Mouse (Mus musculus) left cerebral cortex, postnatal 36 days (tissue): ENCODE data around the gene Olfr710. TPM values are rescaled to one million over a fixed set of nuclear protein-coding genes. Genes with fewer than 3 reads are reported as not detected.
"Not testable (repeated sequence)": the region's sequence is repeated elsewhere in the genome, so short reads cannot be mapped to it uniquely, and the experiment has no call there.

Source experiments
- DNase-seq, 2 experiments: peaks; one replicate each; pipeline ENCODE4 v3.0.0; 2021 to 2022; ENCODE audit warnings: low spot score in 2 of 2, mixed read lengths in 1 of 2
- intact Hi-C: fragments of 180-260 bp; cut with DNase I; formaldehyde crosslinking; loops from one replicate; pipeline ENCODE4 v1.15.1; 2025
- total RNA-seq, 2 experiments: library from RNA; stranded (reverse); gene quantifications; 2 replicates each; pipeline ENCODE4 v1.2.3; 2021

Gene Olfr710
- not detected for total RNA-seq

DNA sequence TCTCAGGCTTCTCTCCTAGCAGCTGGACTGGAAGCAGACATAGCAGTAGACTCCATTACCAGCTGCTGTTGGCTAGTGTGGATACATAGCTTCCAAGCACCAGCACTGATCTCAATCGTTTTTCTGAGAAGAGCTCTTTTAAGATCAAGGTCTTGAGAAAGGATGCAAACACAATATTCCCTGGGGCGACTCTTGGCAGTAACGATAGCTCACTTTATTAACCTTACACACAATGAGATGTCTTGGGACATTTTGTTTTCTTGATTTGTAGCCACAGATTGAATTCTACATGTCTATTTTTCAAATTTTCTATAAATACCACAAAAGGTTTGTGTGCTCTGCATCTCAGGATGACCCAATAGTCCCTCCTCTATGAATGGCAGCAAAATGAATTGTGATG, at the start of gene Olfr710:
TSS of gene Olfr710 (minus strand) at position 101 of the 400 bp plus-strand sequence.
- no peak for DNase-seq
- intact Hi-C loops = no loop called here

DNA sequence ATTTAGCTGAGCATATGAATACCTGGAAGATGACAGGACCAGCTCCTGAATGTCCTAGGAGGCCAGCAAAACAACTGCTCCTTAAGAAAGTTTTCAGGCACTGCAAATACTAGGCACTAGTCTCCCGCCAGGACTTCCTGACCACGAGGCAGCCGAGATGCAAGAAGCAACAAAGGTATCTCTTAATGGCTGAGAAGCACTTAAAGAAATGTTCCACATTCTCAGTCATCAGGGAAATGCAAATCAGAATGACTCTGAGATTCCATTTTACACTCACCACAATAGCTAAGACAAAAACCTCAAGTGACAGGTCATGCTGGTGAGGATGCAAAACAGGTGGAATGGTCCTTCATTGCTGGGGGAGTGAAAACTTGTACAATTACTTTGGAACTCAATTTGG, 37.1 kb upstream of the Olfr710 start:
- DNase-seq = no peak
- intact Hi-C loops = no loop called here

DNA sequence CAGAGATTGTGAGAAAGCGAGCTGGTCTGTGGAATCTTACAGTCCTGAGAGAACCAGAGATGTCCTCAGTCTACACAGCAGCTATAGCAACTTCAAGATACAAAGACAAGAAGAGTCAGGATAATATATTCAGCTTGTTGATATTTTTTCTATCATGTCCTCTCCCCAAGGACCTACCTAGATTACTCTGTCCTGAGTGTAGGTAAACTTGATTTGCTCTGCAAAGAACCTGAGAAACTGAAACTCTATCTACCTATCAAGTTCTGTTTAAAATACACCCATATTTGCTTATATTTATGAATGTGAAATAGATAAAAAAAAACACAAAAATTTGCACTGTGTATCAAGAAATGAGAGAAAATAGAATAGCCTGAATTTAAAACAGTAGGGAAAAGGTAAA, 27.2 kb upstream of the Olfr710 start, which contains the start of gene Olfr711:
TSS of gene Olfr711 (minus strand) at position 101 of the 400 bp plus-strand sequence.
- DNase-seq = no peak
- intact Hi-C loops = no loop called here

DNA sequence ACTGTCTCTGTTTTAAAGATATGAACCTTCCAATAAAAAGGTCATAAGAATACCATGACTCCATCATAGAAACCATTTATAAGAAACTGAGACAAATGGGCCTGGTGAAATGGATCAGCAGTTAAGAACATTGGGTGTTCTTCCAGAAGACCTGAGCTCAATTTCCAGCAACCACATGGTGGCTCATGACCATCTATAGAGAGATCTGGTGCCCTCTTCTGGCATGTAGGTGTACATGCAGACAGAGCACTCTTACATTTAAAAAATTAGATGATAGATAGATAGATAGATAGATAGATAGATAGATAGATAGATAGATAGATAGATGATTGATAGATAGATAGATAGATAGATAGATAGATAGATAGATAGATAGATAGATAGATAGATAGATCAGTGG, 19.4 kb upstream of the Olfr710 start:
- intact Hi-C loops, DNase-seq: not testable (repeated sequence)

DNA sequence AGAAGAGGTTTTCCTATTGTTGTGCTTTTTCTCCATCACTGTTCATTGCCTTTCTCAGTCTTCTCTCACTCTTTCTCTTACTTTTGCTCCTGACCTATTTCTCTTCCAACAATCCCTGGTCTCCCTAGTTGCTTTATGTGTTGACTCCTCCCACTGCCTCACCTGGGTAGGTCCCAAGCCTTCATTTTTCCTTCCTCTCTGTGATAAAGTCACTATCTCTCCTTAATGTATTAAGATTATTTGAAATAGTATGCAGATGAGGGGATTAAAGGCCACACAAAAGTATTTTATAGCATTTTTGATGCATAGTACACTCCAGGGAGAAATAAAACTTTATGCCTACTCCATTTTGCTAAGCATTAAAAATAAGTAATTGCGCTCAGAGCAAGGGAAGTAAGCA, 15.7 kb upstream of the Olfr710 start, which contains the start of gene Olfr6:
TSS of gene Olfr6 (minus strand) at position 101 of the 400 bp plus-strand sequence.
- intact Hi-C loops = no loop called here
- no peak for DNase-seq

DNA sequence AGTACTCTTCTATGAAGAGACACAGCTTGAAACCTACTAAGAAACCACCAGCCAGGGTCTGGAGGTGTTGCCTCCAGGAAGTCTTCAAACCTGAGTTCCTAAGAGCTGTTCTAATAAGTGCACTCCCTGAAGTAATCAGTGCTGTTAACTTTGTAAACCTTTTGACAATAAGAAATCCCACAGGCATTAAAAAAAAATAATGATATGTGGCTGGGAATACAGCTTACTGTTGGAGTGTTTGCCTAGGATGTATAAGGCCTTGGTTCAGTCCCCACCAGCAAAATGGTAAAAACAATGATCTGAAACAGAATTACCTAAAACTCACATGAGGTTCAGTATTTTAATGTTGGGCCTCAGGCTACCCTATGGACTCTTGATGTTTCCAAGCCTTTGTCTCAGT, 16.0 kb downstream of the Olfr710 start, which contains the start of gene Olfr709-ps1:
TSS of gene Olfr709-ps1 (minus strand) at position 101 of the 400 bp plus-strand sequence.
- intact Hi-C loops = no loop called here
- DNase-seq = no peak

DNA sequence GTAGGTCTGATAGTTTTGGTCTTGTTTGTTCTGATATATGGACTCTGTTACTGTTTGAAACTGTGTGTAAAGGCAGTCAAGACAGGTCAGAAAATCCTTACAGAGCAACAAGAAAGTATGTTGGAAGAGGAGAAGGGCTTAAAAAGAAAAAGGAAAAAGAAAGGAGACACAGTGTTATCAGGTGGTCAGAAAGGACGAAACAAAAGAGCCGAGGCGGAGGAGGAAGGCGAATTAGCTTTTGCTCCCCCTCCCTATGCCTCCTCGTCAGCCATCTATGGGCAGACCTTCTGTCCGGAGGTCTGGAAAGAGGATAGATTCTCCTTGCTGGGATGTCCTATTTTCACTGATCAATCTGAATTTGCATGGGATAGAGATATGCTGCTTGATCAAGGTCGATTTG, 27.2 kb downstream of the Olfr710 start:
- intact Hi-C loops, DNase-seq: not testable (repeated sequence)

DNA sequence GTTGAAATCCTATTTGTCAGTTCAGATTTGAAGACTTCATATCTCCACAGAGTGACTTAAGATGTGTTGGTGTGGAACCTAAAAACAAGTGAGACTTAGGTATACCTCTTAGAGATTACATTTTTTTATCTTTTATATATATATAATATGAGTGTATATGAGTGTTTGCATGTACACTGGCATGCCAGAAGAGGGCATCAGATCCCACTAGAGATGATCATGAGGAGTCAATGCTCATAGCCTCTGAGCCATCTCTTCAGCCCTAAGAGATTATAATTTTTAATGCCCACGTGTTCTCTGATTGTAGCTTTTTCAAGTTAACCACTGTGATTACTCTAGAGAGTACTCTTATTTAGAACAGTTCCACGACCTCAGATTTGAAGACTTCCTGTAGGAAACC, 40.4 kb downstream of the Olfr710 start, which contains the start of gene Olfr1532-ps1:
TSS of gene Olfr1532-ps1 (plus strand) at position 326 of the 400 bp plus-strand sequence.
- intact Hi-C loops = no loop called here
- no peak for DNase-seq

DNA sequence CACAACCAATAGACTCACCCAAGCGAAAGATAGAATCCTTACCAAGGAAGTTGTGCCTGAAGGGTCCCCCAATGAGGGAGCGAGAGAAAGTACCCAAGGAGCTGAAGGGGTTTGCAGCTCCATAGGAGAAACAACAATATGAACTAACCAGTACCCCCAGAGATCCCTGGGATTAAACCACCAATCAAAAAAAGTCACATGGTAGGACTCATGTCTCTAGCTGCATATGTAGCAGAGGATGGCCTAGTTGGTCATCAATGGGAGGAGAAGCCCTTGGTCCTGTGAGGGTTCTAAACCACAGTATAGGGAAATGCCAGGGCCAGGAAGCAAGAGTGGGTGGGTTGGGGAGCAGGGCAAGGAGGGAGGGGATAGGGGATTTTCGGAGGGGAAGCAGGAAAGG, 47.0 kb downstream of the Olfr710 start, which contains the start of gene Olfr707:
TSS of gene Olfr707 (minus strand) at position 101 of the 400 bp plus-strand sequence.
- intact Hi-C loops, DNase-seq: not testable (repeated sequence)

Other genes starting within 250 kb of the Olfr710 start
- gene Olfr695, start 231.9 kb downstream of the Olfr710 start, total RNA-seq = not detected
- not detected for gene Olfr697, start 205.9 kb downstream of the Olfr710 start, total RNA-seq
- gene Olfr698, start 192.9 kb downstream of the Olfr710 start, total RNA-seq = not detected
- gene Olfr699, start 155.1 kb downstream of the Olfr710 start, total RNA-seq = not detected
- not detected for gene Olfr700, start 139.5 kb downstream of the Olfr710 start, total RNA-seq
- gene Olfr701, start 134.2 kb downstream of the Olfr710 start, total RNA-seq = not detected
- not detected for gene Olfr702, start 114.4 kb downstream of the Olfr710 start, total RNA-seq
- gene Olfr703, start 105.0 kb downstream of the Olfr710 start, total RNA-seq = not detected
- gene Olfr704, start 85.1 kb downstream of the Olfr710 start, total RNA-seq = not detected
- not detected for gene Olfr705, start 71.4 kb downstream of the Olfr710 start, total RNA-seq
- not detected for gene Olfr706, start 60.1 kb downstream of the Olfr710 start, total RNA-seq
- not detected for gene Olfr707, start 47.1 kb downstream of the Olfr710 start, total RNA-seq
- not detected for gene Olfr1532-ps1, start 40.3 kb downstream of the Olfr710 start, total RNA-seq
- under 1 TPM in 1 of 2 experiments, not detected in 1; 0.09 TPM for gene Olfr709-ps1, start 16.1 kb downstream of the Olfr710 start, total RNA-seq
- gene Olfr6, start 15.6 kb upstream of the Olfr710 start, total RNA-seq = not detected
- not detected for gene Olfr711, start 27.1 kb upstream of the Olfr710 start, total RNA-seq
- gene Olfr2, start 57.8 kb upstream of the Olfr710 start, total RNA-seq = not detected
- not detected for gene Olfr713, start 82.9 kb upstream of the Olfr710 start, total RNA-seq
- gene Olfr714, start 122.7 kb upstream of the Olfr710 start, total RNA-seq = not detected
- gene Olfr17, start 144.9 kb upstream of the Olfr710 start, total RNA-seq = not detected
- not detected for gene Olfr715b, start 162.1 kb upstream of the Olfr710 start, total RNA-seq
- gene Olfr715, start 182.8 kb upstream of the Olfr710 start, total RNA-seq = not detected
- not detected for gene Olfr716, start 190.0 kb upstream of the Olfr710 start, total RNA-seq
- not detected for gene Nlrp14, start 218.7 kb upstream of the Olfr710 start, total RNA-seq